Mouse (Mus musculus): Measurements from ENCODE around the gene Pdgfa. TPM values are rescaled to one million over a fixed set of nuclear protein-coding genes. Genes with fewer than 3 reads are reported as not detected.

Gene Pdgfa
- polyA plus RNA-seq (2012; rRNA removed), result 8.2 and 14.5 TPM in 2 replicates

DNA sequence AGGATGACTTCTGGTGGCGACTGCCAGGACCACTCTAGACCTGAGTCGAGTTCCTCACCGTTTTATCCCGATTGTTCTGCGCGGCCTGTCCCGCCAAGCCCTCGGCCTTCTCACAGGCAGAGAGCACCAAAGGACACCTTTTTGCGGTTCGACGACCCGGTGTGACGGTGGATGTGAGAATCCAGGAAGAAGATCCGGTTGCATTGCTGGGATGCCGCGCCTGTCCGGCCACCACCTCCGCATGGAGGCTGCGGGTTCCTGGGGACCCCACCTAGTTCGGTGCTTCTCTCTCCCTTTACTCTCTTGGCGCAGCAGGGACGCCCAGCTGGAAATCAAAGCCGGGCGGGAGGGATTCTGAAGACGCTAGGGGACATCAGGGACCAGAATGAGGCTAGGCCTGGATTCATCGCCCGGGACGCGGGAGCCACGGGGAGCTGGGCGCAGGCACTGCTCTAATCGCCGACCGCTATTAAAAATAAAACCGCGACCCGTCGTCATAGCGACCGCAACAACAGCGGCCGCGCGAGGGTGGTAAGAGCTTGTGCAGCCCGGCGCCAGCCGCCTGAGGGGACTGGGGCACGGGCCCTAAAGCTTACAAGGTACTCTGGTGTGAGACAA lies at the start of gene Pdgfa:
Gene Pdgfa, minus strand, starts transcription at position 200 of the 618 bp plus-strand sequence.

Other genes starting within 250 kb of the Pdgfa start
- 15.7 and 26.7 TPM in 2 replicates for gene Fam20c, start 242.9 kb downstream of the Pdgfa start, polyA plus RNA-seq (2012; rRNA removed)
- gene Gm5294, start 177.3 kb downstream of the Pdgfa start, polyA plus RNA-seq (2012; rRNA removed), result not detected in 2 replicates
- gene Prkar1b, start 152.6 kb upstream of the Pdgfa start, polyA plus RNA-seq (2012; rRNA removed), result 21.4 and 22.8 TPM in 2 replicates
- 14.2 and 14.7 TPM in 2 replicates for gene Dnaaf5, start 152.9 kb upstream of the Pdgfa start, polyA plus RNA-seq (2012; rRNA removed)
- 60.9 and 61.1 TPM in 2 replicates for gene Sun1, start 203.3 kb upstream of the Pdgfa start, polyA plus RNA-seq (2012; rRNA removed)